Mouse (Mus musculus) G1E (cell line): ENCODE data around the gene Thap11. TPM values are rescaled to one million over a fixed set of nuclear protein-coding genes. Genes with fewer than 3 reads are reported as not detected.
"Not testable (repeated sequence)": the region's sequence is repeated elsewhere in the genome, so short reads cannot be mapped to it uniquely, and the experiment has no call there.

Experiments used
- ATAC-seq: 2 replicates; pipeline ENCODE4 v1.8.0; 2016; ENCODE audit warnings: mild to moderate bottlenecking; ENCODE audit not compliant: insufficient number of reproducible peaks, poor library complexity, low FRiP score, severe bottlenecking; ENCODE audit errors: extremely low read depth
- DNase-seq: peaks from one replicate; pipeline ENCODE4 v3.0.0; 2012; ENCODE audit warnings: low spot score
- H3K27me3 ChIP-seq: 2 replicates; pipeline ENCODE4 v1.6.1; 2012; ENCODE audit warnings: mild to moderate bottlenecking, low read length, inconsistent platforms; ENCODE audit not compliant: insufficient read depth
- H3K36me3 ChIP-seq: replicated peaks from 2 replicates; pipeline ENCODE3; 2012; ENCODE audit warnings: mild to moderate bottlenecking, inconsistent platforms
- H3K4me1 ChIP-seq: 2 replicates; pipeline ENCODE4 v1.6.1; 2012; ENCODE audit warnings: low read depth, low read length, inconsistent platforms, mixed read lengths; ENCODE audit not compliant: insufficient read depth
- H3K4me3 ChIP-seq: 2 replicates; pipeline ENCODE4 v1.5.1; 2012; ENCODE audit warnings: low read depth, mild to moderate bottlenecking, inconsistent platforms, low read length, moderate library complexity, mixed read lengths
- H3K9me3 ChIP-seq: replicated peaks from 2 replicates; pipeline ENCODE4 v1.6.1; 2012; ENCODE audit warnings: inconsistent platforms
- CTCF ChIP-seq: IDR thresholded peaks from 2 replicates; pipeline ENCODE4 v1.5.1; 2012; ENCODE audit warnings: low read depth, low read length, inconsistent platforms, mixed read lengths
- GATA1 ChIP-seq: IDR thresholded peaks from 2 replicates; pipeline ENCODE4 v1.6.1; 2012; ENCODE audit warnings: borderline replicate concordance, low read length, inconsistent platforms, mixed read lengths
- GATA2 ChIP-seq: IDR thresholded peaks from 2 replicates; pipeline ENCODE4 v1.6.1; 2012; ENCODE audit warnings: low read depth, low read length, inconsistent platforms, borderline replicate concordance
- POLR2AphosphoS5 ChIP-seq: IDR thresholded peaks from 2 replicates; pipeline ENCODE4 v1.6.1; 2012; ENCODE audit warnings: low read depth, low read length, inconsistent platforms; ENCODE audit not compliant: insufficient replicate concordance
- TAL1 ChIP-seq: conservative IDR thresholded peaks from 2 replicates; pipeline ENCODE4 v1.6.1; 2012; ENCODE audit warnings: low read depth, low read length, inconsistent platforms, mixed read lengths
- polyA plus RNA-seq: library from polyadenylated mRNA; stranded (reverse); fragments of >175 nt; gene quantifications from 2 replicates; pipeline ENCODE4 v1.2.3, GENCODE M21; 2012
- total RNA-seq, 2 experiments: library from RNA; stranded (forward) in 1 of 2; stranded (reverse) in 1 of 2; fragments of 200-1000 nt in 1 of 2; fragments of >200 nt in 1 of 2; fragmentation: Nextera tagmentation in 1 of 2; gene quantifications; 2 replicates each; pipeline ENCODE4 v1.2.3; 2014 to 2017

The Thap11 gene
- total and polyA plus RNA-seq, 3 experiments: 18.1 to 35.8 (median 31.7) TPM

DNA sequence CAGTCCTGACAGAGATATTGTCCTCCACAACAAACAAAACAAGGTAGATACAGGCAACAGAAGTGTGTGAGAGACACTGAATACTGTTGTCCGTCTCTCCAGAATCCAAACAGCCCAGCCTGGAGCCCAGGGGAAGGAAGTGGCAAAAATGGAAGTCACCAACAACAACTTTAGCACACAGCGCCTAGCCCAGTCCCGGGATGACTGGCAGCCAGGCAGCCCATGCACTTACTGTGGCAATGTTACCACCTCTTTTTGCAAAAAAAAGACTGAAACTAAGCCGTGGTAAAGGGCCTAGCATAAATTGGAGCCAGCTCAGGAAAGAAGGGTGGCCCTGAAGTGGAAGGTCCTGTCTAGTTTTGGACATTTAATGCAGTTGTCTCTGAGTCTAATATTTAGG is 28.6 kb upstream of the Thap11 start:
- H3K9me3 ChIP-seq: no peaks in the 10 kb centered on the region
- no peak for ATAC-seq
- no peak for DNase-seq
- H3K36me3 ChIP-seq: peaks cover 40% of the 10 kb centered on the region
- H3K4me3 ChIP-seq: peak overlapping the region; percentile 79
- peaks cover 55% of the 10 kb centered on the region for H3K4me1 ChIP-seq
- no peaks in the 10 kb centered on the region for H3K27me3 ChIP-seq
- TF ChIP-seq GATA1 (no peak), CTCF (no peak), TAL1 (no peak), POLR2AphosphoS5 (no peak), GATA2 (no peak)

DNA sequence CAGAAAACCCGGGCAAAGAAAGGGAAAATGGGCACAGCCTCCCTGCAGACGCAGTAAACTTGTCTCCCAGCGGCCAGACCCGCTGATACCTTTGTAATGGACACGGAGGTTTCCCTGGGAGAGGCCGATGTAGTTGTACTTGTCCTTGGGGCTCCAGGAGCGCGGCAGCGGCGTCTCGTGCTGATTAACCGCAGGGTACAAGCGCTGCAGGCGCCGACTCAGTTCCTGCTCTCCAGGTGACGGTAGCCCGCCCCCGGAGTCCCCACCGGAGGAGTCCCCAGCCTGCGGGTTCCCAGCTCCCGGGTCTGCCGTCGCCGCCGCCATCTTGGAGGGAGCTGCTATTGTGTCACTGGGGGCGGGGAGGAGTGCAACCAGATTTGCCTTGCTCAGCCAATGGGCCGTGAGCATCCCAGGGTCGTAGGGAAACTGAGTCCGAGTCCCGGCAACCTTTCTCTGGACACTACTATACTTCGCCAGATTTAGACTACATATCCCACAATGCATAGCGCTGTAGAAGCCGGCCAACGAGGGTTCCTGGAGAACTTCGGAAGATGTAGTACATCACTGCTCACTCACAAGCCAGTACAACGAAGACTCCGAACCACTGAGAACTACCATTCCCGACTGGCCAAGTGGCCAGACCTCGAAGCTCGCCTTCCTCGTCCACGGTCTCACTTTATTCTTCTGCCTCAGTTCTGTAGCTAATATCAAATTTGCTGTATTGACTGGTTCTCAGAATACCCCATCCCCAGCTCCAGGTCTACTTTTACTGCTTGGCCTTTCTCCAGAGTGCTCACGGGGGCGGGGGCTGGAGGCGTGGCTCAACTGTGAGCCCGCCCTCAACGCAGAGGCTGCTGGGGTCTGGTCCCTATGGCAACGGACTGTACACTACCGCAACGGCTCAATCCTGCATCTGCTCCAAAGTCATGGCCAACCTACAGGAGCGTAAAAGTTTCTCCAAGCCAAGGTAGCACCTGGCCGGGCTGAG is 27.8 kb upstream of the Thap11 start, which contains the start of the genes Ranbp10 and Tsnaxip1:
Gene Ranbp10 (minus strand): TSS at position 490 of the 988 bp plus-strand sequence.
Gene Tsnaxip1 (plus strand): TSS at position 871 of the 988 bp plus-strand sequence.
- Histone ChIP-seq H3K27me3 (no peaks in the 10 kb centered on the region), H3K4me3 (peak within 1 kb of the TSS; percentile 79), H3K36me3 (peaks cover 33% of the 10 kb centered on the region), H3K9me3 (no peaks in the 10 kb centered on the region), H3K4me1 (peaks cover 48% of the 10 kb centered on the region)
- ATAC-seq: peak; percentile 90
- TF ChIP-seq TAL1: no peak
- no peak for TF ChIP-seq CTCF
- TF ChIP-seq POLR2AphosphoS5: peak; percentile 62; the same call in 1 of the 2 replicates
- TF ChIP-seq GATA1: no peak
- TF ChIP-seq GATA2: no peak
- DNase-seq: peak; percentile 80

DNA sequence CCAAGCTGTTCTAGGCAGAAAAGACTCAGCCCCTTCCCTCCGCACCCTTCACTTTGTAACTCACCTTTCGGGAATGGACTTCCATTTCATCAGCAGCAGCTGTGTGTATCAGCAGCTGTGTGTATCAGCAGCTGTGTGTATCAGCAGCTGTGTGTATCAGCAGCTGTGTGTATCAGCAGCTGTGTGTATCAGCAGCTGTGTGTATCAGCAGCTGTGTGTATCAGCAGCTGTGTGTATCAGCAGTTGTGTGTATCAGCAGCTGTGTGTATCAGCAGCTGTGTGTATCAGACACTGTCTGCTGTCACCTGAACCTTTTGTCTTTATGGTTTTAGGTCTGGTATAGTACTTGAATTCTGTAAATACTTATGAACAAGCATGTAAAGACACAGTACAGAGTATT is 21.2 kb upstream of the Thap11 start:
- not testable (repeated sequence) for DNase-seq

GRCm38 (mm10) chr8:105835318-105835717 is 19.6 kb upstream of the Thap11 start:
- peak; percentile 45 for TF ChIP-seq CTCF
- TF ChIP-seq POLR2AphosphoS5: no peak
- no peaks in the 10 kb centered on the region for H3K9me3 ChIP-seq
- H3K4me3 ChIP-seq: no peak overlapping the region; the same call in 1 of the 2 replicates
- DNase-seq (peak; percentile 31), ATAC-seq (peak; percentile 63)
- peaks cover 3% of the 10 kb centered on the region; the same call in 1 of the 2 replicates for H3K27me3 ChIP-seq
- no peaks in the 10 kb centered on the region for H3K36me3 ChIP-seq
- H3K4me1 ChIP-seq: peaks cover 31% of the 10 kb centered on the region

More for the DNA sequence above, 21.2 kb upstream of the Thap11 start:
- not testable (repeated sequence) for ATAC-seq, H3K4me3 ChIP-seq, H3K9me3 ChIP-seq, H3K36me3 ChIP-seq, H3K27me3 ChIP-seq
- peaks cover 27% of the 10 kb centered on the region for H3K4me1 ChIP-seq

DNA sequence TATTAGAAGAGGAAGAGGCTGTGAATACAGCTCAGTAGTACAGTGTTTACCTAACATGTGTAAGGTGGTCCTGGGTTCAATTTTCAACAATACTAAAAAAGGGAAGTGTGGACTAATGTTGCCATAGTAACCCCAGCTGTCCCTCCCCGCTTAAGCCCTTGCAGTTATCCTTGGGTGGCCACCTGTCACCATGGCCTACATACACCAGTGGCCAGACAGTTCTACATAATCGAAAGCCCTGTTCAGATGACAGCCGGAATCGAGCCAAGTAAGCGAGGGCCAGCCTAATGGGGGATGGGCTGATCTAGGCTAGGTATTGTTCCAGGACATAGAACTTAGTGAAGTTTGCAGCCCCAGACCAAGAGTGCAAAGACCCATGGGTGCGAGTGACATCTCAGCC is 17.9 kb upstream of the Thap11 start:
- H3K4me3 ChIP-seq: no peak overlapping the region
- TF ChIP-seq CTCF: no peak
- TF ChIP-seq TAL1: no peak
- TF ChIP-seq GATA1: no peak
- no peak for TF ChIP-seq POLR2AphosphoS5
- TF ChIP-seq GATA2: no peak
- 0 out of 2 replicates have a peak, but pooled peaks cover 4% of the 10 kb centered on the region for H3K9me3 ChIP-seq
- peaks cover 3% of the 10 kb centered on the region; the same call in 1 of the 2 replicates for H3K27me3 ChIP-seq
- ATAC-seq (no peak), DNase-seq (no peak)
- peaks cover 31% of the 10 kb centered on the region for H3K4me1 ChIP-seq
- peaks cover 11% of the 10 kb centered on the region for H3K36me3 ChIP-seq

DNA sequence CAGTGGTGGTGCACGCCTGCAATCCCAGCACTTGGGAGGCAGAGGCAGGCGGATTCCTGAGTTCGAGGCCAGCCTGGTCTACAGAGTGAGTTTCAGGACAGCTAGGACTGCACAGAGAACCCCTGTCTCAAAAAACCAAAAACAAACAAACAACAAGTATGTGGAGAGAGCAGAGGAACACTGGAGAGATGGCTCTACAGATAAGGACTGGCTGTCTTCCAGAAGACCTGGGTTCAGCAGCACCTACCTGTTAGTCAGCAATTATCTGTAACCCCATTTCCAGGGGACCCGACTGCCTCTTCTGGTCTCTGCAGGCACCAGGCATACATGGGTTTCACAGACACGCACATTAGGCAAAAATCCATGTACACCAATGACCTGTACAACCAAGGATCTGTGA is 15.7 kb upstream of the Thap11 start:
- no peaks in the 10 kb centered on the region for H3K27me3 ChIP-seq
- DNase-seq (no peak), ATAC-seq (no peak)
- H3K36me3 ChIP-seq: peaks cover 24% of the 10 kb centered on the region
- no peak overlapping the region for H3K4me3 ChIP-seq
- 0 out of 2 replicates have a peak, but pooled peaks cover 4% of the 10 kb centered on the region for H3K9me3 ChIP-seq
- TF ChIP-seq TAL1 (no peak), CTCF (no peak), GATA1 (no peak), POLR2AphosphoS5 (no peak)
- peaks cover 31% of the 10 kb centered on the region for H3K4me1 ChIP-seq
